Mouse (Mus musculus): ENCODE data around the gene Abcc9.

Abcc9 gene

DNA sequence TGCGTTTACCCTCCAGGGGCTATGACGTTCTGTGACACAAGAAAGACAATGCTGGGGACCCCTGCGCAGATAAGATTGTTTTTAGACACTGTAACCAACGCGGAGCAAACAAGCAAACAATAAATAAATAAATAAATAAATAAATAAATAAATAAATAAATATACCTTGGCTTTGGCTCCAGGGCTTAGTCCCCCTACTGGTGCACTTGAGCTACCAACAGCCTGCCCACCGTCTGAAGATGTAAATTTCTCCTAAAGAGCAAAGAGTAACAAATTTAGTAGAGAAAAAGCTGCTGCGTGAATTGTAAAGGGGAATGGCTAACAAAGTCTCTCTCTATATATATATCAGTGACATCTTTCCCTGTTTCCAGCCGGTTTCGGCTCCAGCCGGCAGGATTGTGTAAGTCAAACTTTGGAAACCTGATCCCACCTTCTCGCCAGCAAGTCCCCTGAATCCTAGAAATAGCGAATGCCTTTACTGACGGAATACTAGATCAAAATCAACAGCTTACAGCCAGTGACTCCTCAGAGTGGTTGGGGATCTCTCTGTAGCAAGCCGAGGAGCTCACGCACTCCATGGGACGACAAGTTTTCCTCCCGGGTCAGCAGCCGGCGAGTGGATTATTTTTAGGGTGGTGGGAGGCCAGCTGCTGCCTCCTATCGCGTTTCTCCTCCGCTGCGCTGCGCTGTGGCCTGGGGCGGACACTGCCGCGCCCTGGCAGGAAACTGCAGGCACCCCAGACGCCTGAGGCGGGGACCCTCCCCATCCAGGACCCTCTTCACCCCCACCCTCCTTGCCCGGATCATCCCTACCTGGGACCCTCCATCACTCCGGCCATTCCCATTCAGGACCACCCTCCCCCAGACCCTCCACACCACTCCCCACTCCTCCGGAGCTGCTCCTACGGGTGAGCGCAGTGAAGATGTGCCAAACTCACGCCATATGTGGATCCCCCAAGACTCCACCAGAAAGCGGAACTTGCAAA, at the start of gene Abcc9:
Gene Abcc9, minus strand, starts transcription at position 664 of the 986 bp plus-strand sequence.
- no peak for DNase-seq

DNA sequence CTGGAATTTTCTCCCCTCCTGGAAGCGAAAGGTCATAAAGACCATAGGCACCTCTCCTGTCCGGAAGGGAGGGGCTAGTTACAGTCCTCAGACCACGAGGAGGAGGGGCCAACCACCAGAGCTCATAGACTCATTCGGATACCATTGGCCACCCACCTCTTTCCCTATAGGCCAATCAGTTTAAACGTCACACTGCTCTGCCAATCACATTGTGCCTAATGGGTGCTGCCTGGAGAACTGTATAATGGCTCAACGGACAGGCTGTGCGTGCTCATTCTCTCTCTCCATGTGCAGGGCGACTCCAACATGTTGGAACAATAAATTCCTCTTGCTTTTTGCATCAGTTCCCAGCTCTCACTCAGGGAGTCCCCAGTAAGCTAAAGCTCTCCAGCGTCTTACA, 49.2 kb upstream of the Abcc9 start:
- DNase-seq: no peak

DNA sequence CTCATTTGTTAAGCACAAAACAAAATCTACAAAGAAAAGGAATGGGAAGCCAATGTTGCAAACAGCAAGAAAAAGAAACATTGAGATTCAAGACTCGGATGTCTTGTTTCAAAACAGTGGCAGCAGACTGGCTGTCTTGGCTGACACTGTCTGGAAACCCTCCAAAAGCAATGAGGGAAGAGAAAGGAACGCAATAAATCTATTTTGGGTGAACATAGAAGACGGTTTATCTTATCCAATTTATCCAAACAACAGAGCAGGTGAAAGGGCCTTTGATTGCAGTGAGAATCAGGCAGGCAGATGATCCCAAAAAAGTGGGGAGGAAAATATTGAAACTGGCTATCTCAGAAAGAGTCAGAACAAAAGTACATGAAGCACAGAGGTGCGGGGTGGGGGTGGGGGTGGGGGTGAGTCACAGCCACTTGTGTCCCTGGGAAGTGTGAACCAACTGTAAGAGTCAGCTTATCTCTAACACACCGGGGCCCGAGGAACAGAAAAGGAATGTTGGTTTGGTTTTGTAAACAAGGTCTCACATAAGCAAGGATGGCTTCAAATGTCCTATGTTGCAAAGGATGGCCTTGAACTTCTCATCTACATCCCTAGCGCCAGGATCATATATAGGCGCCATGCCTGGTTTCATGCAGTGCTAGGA, 46.1 kb upstream of the Abcc9 start:
- no peak for DNase-seq

DNA sequence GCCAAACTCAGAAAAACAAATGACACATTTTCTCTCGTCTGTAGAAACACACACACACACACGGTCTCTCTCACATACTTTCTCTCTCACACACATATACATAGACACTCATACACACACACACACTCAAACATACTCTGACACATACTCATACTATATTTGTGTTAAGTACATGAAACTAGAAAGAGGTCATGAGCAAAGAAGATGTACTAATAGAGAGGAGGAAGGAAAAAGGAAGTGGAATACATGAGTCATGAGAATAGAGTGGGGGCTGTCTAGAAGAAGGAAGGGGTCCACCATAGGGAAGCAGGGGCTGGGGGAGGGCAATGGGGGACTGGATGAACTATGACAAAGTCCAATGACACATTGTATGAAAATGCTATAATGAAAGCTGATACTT, 45.0 kb upstream of the Abcc9 start:
- DNase-seq: no peak

DNA sequence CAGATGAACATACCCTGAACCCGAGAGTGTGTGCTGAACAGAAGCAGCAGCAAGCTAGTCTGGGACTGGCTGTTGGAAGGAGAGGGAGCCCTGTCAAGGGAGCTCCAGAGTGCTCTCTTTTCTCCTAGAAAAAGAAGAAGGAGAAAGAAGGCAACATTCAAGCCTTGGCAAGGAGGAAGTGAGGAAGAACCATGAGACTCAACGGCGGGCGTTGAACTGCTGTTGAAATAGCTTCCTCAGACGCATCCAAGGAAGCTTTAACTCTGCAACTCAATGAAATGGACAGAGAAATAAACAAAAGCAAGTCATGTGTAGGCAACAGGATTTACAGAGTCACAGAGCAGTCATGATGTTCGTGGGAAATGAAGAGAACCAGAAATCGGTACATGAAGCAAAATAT, 44.6 kb upstream of the Abcc9 start:
- no peak for DNase-seq

DNA sequence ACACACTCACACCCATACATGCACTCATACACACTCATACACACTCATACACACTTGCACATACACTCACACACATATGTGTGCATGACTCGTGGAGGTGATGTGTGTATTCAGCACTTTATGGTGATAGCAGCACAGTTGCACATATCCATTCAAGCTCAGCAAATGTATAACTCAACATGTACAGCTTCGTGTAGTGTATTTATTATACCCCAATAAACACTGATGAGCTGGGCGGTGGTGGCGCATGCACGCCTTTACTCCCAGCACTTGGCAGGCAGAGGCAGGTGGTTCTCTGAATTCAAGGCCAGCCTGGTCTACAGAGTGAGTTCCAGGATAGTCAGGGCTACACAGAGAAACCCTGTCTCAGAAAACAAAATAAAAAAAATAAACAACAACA, 43.4 kb upstream of the Abcc9 start:
- no peak for DNase-seq

DNA sequence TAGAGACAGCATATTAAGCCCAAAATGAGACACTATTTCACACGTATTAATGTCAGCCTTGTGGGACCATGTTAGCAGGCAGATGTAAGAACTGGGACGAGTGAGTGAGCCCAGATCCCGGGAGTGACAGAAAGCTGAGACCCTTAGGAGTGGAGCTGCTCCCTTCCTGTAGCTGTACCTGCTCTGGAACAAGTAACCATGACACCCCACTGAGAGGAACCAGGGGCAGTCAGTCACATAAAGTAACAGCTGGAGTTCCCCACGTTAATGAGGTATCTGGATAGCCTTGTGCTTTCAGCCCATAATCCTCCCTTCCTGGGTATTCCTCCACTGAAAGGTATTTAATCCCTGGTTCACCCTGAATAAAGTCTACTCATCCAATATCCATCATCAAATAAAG, 41.1 kb upstream of the Abcc9 start:
- no peak for DNase-seq

DNA sequence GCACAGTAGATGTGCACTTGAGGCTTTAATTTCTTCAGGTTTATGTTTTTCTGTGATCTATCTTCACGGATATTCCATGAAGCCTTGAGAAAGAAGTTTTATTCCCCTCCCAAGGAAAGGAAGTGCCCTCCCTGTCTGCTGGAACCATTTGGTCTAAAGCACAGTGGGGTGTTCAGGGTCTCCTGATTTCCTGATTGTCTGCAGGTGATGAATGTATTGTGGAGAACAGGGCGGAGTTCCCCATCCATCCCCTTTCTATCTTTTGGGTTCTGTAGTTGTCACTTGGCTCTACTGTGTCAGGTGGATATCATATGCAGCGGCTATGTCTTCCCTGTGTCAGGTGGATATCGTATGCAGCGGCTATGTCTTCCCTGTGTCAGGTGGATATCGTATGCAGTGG, 39.6 kb upstream of the Abcc9 start:
- DNase-seq: no peak

DNA sequence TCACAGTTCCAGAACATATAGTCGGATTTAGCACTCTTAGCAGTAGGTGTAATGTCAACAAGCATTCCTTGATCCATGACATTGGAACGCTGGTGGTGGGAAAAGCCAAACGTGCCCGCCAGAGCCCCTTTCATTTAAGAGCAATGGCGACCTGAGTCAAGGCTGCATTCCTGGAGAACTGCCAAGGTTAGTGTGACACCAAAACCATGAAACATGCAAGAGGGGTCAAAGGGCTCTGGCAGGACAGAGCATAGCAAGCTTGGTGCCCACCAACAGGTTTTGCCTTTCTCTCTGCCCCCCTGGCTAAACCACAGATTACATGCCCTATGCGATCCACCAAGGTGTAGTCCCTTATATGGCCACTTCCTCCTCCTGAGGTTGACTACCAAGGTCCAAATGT, 36.5 kb upstream of the Abcc9 start:
- no peak for DNase-seq

DNA sequence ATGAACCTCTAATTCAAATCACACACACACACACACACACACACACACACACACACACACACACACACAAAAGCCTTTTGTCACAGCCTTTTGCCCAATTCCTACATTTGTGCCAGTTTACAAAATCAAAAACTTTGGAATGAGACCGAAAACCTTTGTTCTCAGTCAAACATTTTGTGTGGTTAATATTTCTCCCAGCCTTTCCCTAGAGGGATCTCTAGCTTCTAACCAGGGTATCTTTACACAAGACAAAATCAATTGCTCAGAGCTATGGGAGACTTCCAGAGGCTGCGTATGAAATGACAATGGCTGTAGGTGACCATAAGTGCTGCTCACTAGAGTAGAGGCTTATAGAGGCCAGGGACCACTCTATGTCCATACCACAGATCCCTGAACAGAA, 36.1 kb upstream of the Abcc9 start:
- no peak for DNase-seq

DNA sequence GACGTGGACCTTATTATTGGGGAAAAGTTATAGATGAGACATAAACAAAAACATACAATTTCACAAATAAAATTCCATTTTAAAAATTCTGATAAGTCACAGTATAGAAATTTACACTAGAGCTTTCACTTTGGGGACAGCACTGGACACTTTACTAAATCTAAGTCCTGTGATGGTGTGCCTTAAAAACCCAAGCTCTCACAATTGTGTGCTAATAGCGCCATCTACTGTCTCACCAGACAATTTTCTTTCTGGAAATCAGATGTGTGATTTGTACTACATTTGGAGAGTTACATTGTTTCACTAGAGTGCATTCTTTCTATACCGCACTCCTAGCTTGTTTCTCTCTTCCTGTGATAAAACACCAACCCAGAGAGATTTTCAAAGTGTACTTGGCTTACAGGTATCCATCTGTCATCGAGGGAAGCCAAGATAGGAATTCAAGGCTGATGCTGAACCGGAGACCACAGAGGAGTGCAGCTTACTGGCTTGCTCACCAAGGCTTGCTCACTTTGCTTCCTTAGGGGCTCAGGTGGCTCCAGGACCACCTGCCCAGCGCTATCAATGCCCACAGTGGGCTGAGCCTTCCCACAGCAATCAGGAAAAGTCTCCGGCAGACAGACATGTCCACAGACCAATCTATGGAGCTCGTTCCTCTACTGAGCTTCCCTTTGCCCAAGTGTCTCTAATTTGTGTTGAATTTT, 33.3 kb upstream of the Abcc9 start:
- peak; percentile 24 for DNase-seq

DNA sequence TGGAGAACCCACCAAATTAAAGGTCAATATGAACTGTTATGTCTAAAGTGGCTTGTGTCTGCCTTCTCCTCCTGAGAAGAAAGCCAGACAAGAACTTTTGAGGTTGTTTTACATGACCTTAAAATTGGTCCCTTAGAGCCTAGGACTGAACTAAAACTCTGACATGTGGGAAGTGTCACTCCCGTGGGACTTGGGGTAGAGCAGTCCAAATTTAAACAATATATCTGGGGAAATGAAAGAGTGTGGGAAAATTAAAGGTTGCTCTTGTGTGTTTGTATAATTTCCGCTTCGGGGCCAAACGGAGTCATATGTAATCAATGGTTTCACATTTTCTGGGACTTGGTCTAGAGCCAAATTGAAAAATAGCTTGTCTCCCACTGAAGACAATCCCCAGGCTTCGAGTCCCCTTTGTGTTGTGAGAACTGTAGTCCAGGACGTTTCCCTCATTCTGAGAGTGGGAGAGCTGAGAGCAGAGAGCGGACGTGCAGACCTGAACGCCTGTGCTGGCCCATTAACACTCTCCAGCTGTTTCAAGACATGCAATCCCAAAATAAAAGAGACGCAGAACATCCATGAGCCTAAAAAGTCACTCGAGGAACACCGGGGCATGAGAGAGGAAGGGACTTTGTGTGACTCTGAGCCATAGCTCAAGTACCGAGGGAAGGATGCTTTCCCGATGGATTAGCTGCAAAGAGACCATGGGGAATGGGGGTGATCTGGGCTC, 30.6 kb upstream of the Abcc9 start:
- no peak for DNase-seq

DNA sequence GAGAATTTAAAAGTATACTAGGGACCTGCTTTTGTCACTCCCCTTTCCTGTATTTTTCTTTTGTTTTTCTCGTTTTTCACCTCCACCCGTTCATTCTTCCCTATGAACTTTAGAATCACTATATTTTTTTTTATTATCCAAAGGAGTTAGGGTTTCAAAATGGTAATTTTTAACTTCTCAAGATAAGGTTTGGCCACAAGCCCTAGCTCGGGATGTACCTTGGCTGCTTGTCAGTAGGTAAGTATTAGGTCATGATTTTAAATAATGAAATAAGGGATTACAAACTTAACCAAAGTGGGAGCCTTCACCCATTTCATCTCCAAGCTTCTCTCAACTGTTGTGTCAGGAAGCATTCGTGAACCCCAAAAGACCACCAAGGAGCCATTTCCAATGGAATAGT, 23.9 kb upstream of the Abcc9 start:
- DNase-seq: no peak

DNA sequence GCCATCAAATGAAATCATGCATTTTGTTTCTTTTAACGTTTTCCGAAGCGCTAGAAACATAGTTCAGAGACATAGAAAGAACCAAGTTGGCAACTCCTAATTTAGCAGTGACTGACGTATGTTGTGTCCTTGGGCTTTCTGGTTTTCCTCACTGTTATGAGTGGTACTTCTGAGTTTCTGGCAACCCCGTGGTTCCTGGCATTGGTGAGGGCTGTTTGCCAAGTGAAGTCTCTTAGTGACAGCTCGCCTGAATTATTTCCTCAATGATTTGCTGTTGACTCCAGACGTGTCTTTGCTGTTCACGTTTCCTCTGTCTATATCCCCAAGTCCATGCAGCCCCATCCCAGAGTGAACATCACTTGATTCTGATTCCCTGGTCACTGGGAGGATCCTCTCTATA, 19.6 kb upstream of the Abcc9 start:
- DNase-seq: no peak

DNA sequence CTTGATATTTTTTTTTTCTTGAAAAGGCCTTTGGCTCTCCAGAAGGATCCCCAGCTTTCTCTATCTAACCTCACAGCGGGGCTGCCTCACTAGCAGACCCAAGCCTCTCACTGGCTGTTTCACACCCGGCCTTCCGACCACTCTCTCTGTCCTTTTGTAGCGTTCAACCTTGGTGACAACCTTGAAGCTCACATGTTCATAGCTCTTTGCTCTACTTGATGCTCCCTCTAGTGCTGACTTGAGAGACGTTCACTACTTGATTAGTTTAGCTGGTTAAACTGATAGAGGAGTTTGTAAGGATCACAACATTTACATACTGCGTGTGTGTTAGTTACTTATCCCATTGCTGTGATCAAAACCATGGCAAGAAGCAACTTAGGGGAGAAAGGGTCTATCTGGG, 18.5 kb upstream of the Abcc9 start:
- no peak for DNase-seq

DNA sequence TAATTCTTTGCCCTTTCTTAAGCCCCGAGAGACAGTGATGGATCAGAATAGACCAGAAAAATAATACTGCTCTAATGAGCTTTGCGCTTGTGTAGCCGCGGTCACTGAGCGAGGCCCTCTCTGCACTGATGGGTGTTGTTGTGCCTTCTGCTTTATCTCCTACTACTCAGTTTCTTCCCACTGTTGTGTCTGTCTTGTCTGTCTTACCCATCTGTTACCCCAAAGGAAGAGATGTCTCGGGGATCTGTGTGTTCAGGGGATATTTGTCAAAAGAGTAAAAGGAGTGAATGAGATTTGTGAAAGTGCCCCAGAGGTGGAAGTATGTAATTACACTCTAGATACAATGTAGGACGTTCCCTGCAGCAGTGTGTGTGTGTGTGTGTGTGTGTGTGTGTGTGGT, 16.1 kb upstream of the Abcc9 start:
- DNase-seq: no peak

DNA sequence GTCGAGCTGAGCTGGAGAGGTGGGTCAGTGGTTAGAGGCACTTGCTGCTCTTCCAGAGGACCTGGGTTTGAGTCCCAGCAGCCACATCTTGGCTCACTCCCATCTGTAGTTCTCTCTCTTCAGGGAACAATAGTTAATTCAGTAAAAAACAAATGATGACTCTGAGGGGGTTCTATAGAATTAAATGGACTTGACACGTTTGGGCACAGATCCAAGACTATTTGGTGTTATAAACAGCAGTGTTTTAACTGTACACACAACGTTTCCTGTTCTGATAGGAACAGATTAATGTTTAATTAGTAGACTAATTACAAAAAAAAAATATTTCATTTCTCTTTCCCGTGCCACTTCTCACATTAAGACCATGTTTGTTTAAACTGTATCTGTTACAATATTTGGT, 15.1 kb upstream of the Abcc9 start:
- DNase-seq: no peak

DNA sequence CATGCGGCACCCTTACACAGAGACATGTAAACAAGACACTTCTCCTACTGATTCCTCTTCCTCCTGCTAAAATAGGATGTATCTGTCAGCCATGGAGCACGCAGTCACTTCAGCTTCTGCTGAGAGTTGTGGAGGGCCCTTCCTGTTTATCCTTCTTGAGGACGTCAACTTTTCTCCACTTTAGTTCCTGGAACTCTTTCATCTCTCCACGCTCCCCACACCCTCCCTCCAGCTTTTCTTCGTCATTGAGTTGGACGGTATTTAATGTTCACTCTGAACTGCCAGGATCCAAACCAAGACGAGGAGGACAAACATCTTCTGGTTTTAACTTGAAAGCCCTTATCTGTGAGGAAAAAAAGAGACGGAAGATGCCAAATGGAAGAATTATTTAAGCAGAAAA, 12.9 kb upstream of the Abcc9 start:
- DNase-seq: no peak

DNA sequence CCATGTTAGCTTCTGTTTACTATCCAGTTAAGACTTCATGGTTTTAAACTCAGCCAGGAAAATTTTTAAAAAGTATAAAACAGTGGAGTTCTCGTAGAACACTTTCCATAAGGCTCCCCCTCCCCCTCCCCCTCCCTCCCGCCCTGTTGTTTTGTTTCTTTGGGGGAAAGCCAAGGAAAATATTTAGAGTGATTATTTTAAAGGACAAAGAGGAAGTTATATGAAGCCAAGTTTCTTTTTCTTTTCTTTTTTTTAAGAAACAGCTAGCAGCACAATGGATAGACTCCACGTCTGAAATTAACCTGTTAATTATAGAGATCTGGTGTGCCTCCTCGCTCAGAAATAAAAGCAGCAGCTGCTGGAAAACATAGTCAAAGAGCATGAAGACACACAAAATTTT, 9.0 kb upstream of the Abcc9 start:
- DNase-seq: no peak

DNA sequence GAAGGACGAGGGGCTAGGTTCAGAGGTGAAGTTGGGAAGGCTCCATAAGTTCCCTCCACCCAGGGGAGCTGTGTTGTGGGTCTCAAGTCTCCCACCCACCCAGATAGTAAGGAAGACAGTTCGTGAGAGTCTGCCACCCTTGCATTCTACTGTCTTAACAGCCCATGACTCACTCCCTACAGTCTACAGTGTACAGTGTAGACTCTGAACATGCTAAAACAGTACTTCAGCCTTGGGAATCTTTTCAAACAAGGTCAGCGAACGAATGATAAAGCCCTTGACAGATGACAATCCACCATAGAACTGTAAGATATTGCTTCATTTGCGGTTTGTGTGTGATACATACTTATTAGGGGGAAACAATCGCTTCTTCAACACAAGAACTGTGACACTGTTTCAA, 8.6 kb upstream of the Abcc9 start:
- DNase-seq: no peak

DNA sequence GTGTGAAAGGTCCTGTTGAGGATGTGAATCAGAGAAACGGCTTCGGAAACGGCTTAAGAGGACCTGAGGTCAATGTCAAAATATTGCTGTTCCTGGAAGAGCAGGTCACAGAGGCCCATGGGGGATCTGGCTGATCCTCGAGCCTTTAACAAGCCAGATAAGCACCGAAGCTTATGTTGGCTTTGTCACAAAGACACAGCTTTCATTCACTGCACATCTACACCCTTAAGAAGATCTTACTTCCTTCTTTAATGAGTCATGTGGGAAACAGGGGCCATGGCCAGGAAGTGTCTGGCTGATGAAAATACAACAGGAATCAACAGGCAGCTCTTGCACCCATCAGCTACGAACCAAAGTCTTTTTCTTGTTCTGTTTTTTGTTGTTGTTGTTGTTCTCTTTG, 6.3 kb upstream of the Abcc9 start:
- no peak for DNase-seq

DNA sequence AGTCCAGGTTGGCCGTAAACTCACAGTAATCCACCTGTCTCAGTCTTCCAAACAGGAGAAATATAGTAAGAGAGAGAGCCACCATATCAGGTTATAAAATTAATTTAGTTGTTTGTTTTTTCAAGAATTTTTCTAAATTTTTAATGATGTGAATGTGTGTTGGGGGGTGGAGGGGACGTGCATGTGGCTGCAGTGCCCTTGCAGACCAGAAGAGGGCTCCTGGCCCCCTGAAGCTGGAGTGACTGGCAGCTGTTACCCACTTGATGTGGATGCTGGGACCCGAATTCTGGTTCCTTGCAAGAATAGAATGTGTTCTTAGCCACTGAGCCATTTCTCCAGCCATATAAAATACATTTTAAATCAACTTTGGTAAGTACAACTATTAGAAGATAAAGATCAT, 4.6 kb upstream of the Abcc9 start:
- no peak for DNase-seq

DNA sequence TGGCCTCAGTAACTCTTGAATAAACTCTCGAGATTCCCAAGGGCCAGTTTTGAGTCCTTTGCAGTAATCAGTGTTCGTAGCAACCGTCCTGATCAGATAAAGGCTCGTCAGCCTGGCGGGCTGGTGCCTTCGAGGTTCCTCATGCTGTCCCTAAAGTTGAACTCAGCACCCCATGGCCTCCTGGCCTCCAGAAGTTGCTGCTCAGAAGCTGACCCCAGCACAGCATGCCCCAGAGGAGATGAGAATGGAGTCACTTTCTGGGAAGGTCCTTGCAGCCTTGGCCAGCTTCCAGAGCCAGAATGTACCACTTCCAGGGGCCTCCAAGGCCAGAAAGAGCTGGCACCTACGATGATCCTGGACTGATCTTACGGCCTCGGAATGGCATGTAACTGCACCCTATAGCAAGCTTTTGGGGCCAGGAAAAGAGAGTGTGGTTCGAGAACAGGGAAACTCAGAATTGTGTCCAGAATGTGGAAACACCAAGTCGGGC, 1.4 kb upstream of the Abcc9 start:
- DNase-seq: no peak

Measured in right cerebral cortex, adult 18-20 months (tissue).